Mouse (Mus musculus) neural tube, embryonic 12.5 days (tissue): ENCODE measurements at regions not wholly inside any gene's neighbourhood (a gene's known extent, or its start where the extent isn't known, plus 50 kb on each side); places are given as distances from the start of the nearest gene placed in this dataset.
A peak's percentile ranks its signal among the peaks of the same experiment; 100 is the strongest.

ENCODE experiments used
- ATAC-seq: fragments of 200-750 bp; cut with Nextera tagmentation; 2 replicates; pipeline ENCODE4 v1.8.0; 2017; ENCODE audit warnings: low read depth, mild to moderate bottlenecking, moderate TSS enrichment, moderate library complexity; ENCODE audit not compliant: low FRiP score
- H3K27ac ChIP-seq: fragments of 300-500 bp; sonication (generic); 2 replicates; pipeline ENCODE4 v1.5.1; 2016
- H3K27me3 ChIP-seq: fragments of 300-500 bp; sonication (generic); replicated peaks from 2 replicates; pipeline ENCODE4 v1.6.1; 2016; ENCODE audit warnings: mild to moderate bottlenecking
- H3K36me3 ChIP-seq: fragments of 300-500 bp; sonication (generic); 2 replicates; pipeline ENCODE4 v1.6.1; 2016; ENCODE audit warnings: mild to moderate bottlenecking
- H3K4me1 ChIP-seq: fragments of 300-500 bp; sonication (generic); 2 replicates; pipeline ENCODE4 v1.6.1; 2016
- H3K4me2 ChIP-seq: fragments of 300-500 bp; sonication (generic); replicated peaks from 2 replicates; pipeline ENCODE4 v1.6.1; 2016; ENCODE audit warnings: mild to moderate bottlenecking
- H3K4me3 ChIP-seq: fragments of 300-500 bp; sonication (generic); 2 replicates; pipeline ENCODE4 v1.5.1; 2016
- H3K9ac ChIP-seq: fragments of 300-500 bp; sonication (generic); 2 replicates; pipeline ENCODE4 v1.6.1; 2016; ENCODE audit warnings: mild to moderate bottlenecking
- H3K9me3 ChIP-seq: fragments of 300-500 bp; sonication (generic); 2 replicates; pipeline ENCODE4 v1.6.1; 2016; ENCODE audit warnings: mild to moderate bottlenecking
- WGBS: fragments of 180-500 bp; shearing (Covaris S2); methylation state at CpG from one replicate; pipeline ENCODE4 v1.1.7; 2016; 5-methylcytosine and 5-hydroxymethylcytosine counted together

DNA sequence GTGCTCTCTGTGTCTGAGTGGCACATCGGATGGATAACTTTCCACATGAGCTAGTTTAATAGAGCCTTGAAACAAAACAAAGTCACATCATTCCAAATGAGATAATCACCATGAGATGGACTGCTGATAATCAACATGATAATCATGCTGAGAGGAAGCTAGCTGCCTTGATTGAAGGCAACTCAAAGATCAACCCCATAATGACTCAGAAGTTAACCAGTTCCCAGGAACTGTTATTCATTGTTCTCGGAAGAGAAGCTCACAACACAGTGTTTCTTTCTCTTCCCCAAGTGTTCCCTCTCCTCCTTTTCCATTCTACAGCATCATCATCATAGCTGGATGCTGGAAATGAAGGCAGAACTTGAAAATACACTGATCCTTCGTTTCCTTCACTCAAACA is 674.9 kb upstream of the Adgra3 start:
- no peaks in the 10 kb centered on the region for H3K9me3 ChIP-seq
- no peak for ATAC-seq
- 69% methylated on average over 3 of the region's 3 CpGs for WGBS
- H3K4me1 ChIP-seq: no peaks in the 10 kb centered on the region
- H3K4me2 ChIP-seq: no peak overlapping the region
- H3K27me3 ChIP-seq: no peaks in the 10 kb centered on the region
- no peaks in the 10 kb centered on the region for H3K36me3 ChIP-seq
- no peak overlapping the region for H3K9ac ChIP-seq
- no peak overlapping the region for H3K4me3 ChIP-seq
- H3K27ac ChIP-seq: no peak overlapping the region

DNA sequence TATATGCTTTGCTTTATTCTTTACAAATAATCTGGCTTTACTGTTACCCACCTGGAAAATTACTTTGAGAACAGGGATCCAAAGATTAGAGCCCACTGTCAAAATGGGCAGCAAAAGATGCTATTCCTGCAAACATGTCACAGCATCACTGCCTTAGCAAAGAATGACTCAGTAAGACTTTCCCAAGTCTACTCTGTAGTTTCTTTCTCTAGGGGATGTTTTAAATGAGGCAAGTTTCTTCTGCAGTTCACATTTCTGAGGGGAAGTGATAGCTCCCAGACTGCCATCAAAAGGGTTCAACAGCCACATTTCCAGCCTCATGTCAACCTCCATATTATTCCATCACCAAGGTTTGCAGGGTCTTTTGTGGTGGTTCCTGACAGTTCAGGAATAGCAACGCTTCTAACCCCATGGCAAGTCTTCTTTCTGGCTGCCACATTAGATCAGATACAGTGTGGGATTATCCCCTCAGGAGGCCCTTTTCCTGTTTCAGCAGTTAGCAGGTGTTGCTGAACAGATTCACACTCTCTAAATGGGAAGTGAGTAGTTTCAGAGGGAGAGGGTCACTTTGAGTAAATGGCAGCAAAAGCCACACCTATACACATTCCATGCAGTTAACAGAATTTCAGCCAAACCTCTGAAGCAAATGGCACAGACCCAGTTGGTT is 669.7 kb upstream of the Adgra3 start:
- no peaks in the 10 kb centered on the region for H3K27me3 ChIP-seq
- H3K4me1 ChIP-seq: no peaks in the 10 kb centered on the region
- H3K4me3 ChIP-seq: no peak overlapping the region
- WGBS: 67% methylated on average over 1 of the region's 1 CpGs
- H3K27ac ChIP-seq: no peak overlapping the region
- H3K4me2 ChIP-seq: no peak overlapping the region
- H3K9ac ChIP-seq: no peak overlapping the region
- no peaks in the 10 kb centered on the region for H3K9me3 ChIP-seq
- no peaks in the 10 kb centered on the region for H3K36me3 ChIP-seq
- ATAC-seq: no peak

DNA sequence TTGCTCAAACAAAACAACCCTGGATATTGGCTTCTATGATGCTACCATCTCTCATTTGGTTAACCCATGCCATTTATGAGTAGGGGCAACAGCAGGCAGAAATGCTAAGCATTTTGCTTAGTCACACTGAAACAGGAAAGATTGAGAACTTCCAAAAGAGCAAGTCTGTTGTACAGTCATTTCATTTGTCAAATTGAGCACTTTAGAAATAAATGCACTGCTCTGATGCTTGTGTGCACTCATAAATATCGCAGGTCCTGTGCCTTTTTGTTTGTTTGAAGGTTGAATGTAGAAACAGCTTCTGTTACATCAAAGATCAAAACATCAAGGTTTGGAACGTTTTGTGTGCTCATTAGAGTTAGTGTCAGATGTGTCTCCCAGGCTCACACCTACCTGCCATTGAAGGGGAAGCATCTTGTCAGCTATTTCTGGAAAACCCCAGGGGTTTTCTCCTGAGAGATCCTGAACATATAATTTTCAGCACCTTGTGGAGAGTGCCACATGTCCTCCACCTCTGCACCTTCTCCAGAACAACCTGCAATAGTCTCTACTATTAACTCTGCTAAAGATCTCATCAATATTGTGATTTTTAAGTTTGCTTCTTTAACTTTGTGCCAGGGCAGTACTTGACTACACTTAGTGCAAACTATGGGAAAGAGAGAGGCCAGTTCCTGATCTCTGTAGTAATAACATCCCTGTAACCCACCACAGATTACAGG is 648.3 kb upstream of the Adgra3 start:
- H3K9ac ChIP-seq: no peak overlapping the region
- 66% methylated on average over 2 of the region's 2 CpGs for WGBS
- H3K4me1 ChIP-seq: no peaks in the 10 kb centered on the region
- H3K27me3 ChIP-seq: no peaks in the 10 kb centered on the region
- no peaks in the 10 kb centered on the region for H3K36me3 ChIP-seq
- H3K4me3 ChIP-seq: no peak overlapping the region
- no peak overlapping the region for H3K27ac ChIP-seq
- H3K9me3 ChIP-seq: no peaks in the 10 kb centered on the region
- no peak overlapping the region for H3K4me2 ChIP-seq
- no peak for ATAC-seq

DNA sequence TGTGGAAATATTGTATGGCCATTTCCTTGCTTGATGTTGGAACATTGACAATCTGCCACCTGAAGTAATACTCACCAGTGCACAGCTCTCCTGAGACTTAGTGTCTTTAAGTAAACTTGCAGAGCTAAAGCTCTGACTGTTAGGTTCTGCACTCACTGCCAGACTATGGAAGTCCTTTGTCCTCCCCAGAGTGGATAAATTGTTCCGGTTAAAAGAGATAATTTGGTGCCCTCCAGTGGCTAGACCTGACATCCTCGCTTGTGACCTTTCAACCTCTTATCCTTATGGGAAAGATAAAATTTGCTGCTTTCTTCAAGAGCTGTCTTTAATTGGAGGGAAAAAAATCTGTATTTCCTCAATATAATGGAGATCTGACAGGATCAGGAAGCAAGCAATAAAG is 639.3 kb upstream of the Adgra3 start:
- no peak overlapping the region for H3K27ac ChIP-seq
- H3K9ac ChIP-seq: no peak overlapping the region
- no peaks in the 10 kb centered on the region for H3K4me1 ChIP-seq
- peak; percentile 81 for ATAC-seq
- no peaks in the 10 kb centered on the region for H3K36me3 ChIP-seq
- no peak overlapping the region for H3K4me2 ChIP-seq
- H3K9me3 ChIP-seq: no peaks in the 10 kb centered on the region
- no peak overlapping the region for H3K4me3 ChIP-seq
- 10% methylated on average over 2 of the region's 2 CpGs for WGBS
- no peaks in the 10 kb centered on the region for H3K27me3 ChIP-seq

DNA sequence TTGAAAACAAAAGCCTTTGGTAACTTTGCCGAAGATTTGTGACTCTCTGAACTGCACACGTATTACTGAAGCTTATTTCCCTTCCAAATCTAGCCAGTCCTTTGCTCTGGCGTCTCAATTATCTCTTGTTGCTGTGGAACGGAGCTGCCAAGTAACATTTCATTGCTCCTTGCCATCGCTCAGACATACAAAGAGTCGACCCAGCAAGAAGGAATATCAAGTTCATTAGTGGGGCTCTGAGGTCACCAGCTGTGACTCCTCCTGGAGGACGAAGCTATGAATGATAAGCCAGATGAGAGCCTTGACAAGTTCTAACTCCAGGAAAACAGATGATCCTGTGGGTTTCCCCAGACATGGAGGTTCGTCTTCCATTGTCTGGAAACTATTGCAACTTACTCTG is 638.8 kb upstream of the Adgra3 start:
- H3K4me3 ChIP-seq: no peak overlapping the region
- no peaks in the 10 kb centered on the region for H3K4me1 ChIP-seq
- H3K27me3 ChIP-seq: no peaks in the 10 kb centered on the region
- peak; percentile 76 for ATAC-seq
- 0 out of 2 replicates have a peak overlapping the region, but pooled peaks have one; percentile 0 for H3K4me2 ChIP-seq
- 25% methylated on average over 8 of the region's 8 CpGs for WGBS
- H3K27ac ChIP-seq: no peak overlapping the region
- H3K9me3 ChIP-seq: no peaks in the 10 kb centered on the region
- H3K36me3 ChIP-seq: no peaks in the 10 kb centered on the region
- no peak overlapping the region for H3K9ac ChIP-seq

DNA sequence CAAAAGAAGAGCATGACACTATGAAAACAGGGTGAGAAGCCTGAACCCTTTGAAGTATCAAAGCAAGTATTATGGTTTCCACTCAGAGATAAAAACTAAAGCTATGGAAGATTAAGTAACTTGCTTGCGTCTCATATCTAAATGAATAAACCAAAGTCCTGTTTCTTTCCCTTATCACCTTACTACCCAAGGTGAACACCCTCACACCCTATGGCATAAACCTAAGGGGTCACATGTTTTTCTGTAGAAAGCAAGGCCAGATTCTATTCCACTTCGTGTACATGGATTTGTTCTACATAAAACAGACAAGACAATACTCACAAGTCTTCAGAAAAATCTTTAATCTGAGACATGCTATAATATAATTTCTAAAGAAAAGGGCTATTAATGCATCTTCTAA is 629.6 kb upstream of the Adgra3 start:
- WGBS: 73% methylated on average over 2 of the region's 2 CpGs
- ATAC-seq: no peak
- H3K9me3 ChIP-seq: no peaks in the 10 kb centered on the region
- H3K4me1 ChIP-seq: no peaks in the 10 kb centered on the region
- H3K36me3 ChIP-seq: no peaks in the 10 kb centered on the region
- no peak overlapping the region for H3K9ac ChIP-seq
- H3K4me3 ChIP-seq: no peak overlapping the region
- H3K4me2 ChIP-seq: no peak overlapping the region
- H3K27me3 ChIP-seq: no peaks in the 10 kb centered on the region
- no peak overlapping the region for H3K27ac ChIP-seq

DNA sequence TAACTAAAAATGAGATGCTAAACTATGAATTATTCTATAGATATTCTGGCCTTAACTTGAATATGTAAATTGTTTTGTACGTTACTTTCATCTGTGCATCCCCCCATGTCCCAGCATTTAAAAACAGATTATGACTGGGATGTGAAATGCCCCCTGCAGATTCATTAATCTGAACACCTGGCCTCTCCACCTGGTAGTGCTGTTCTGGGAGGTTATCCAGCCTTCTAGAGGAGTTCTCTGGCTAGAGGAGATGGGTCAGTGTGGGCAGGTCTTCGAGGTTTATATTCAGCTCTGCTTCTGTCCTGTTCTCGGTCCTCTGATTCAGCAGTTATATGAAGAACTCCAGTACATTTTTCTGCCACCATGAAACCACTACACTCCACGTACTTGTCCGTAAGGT is 625.2 kb upstream of the Adgra3 start:
- Histone ChIP-seq H3K27ac (no peak overlapping the region), H3K9me3 (no peaks in the 10 kb centered on the region), H3K9ac (no peak overlapping the region), H3K27me3 (no peaks in the 10 kb centered on the region), H3K4me1 (no peaks in the 10 kb centered on the region), H3K36me3 (no peaks in the 10 kb centered on the region), H3K4me3 (no peak overlapping the region), H3K4me2 (no peak overlapping the region)
- 88% methylated on average over 5 of the region's 5 CpGs for WGBS
- ATAC-seq: no peak

DNA sequence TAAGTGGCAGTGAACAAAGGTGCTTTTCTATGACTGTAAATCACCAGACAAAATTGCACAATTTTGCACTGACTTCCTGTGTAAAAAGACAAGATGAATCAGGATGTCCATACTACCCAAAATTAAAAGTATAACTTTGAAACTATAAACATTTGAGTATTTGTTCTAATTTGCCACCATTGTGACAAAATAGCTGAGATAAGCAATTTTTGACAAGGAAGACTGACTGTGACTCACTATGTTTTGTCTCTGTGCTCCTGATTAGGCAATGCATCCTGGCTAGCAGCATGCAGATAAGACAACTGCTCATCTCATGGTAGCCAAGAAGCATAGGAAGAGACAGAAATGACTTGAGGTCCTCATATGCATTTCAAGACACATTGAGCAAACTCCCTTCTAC is 577.7 kb upstream of the Adgra3 start:
- H3K36me3 ChIP-seq: no peaks in the 10 kb centered on the region
- no peak for ATAC-seq
- H3K4me3 ChIP-seq: no peak overlapping the region
- H3K27ac ChIP-seq: no peak overlapping the region
- no peak overlapping the region for H3K9ac ChIP-seq
- no peaks in the 10 kb centered on the region for H3K9me3 ChIP-seq
- no peaks in the 10 kb centered on the region for H3K27me3 ChIP-seq
- H3K4me1 ChIP-seq: no peaks in the 10 kb centered on the region
- H3K4me2 ChIP-seq: no peak overlapping the region

DNA sequence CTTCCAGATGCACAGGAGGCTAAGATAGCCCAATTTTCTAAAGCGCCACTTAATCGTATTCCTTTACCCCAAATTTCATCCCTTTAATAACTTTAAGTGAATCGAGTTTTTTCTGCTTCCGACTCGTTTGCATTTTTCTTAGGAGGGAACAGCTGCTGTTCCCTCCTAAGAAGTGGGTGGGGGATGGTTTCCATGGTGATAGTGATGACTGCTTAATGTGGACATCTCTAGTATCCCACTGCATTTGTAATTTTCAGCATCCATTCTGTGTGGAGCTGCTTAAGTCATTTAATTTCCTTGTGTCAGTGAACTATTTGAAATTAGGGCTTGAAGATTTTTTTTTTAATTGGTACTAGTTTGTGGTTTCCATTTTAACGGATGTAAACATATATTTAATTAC is 567.8 kb upstream of the Adgra3 start:
- Histone ChIP-seq H3K4me3 (no peak overlapping the region), H3K27me3 (no peaks in the 10 kb centered on the region), H3K4me1 (no peaks in the 10 kb centered on the region), H3K9me3 (no peaks in the 10 kb centered on the region), H3K27ac (no peak overlapping the region), H3K4me2 (no peak overlapping the region), H3K36me3 (no peaks in the 10 kb centered on the region), H3K9ac (no peak overlapping the region)
- 70% methylated on average over 6 of the region's 6 CpGs for WGBS
- ATAC-seq: peak; percentile 61; the same call in 1 of the 2 replicates

DNA sequence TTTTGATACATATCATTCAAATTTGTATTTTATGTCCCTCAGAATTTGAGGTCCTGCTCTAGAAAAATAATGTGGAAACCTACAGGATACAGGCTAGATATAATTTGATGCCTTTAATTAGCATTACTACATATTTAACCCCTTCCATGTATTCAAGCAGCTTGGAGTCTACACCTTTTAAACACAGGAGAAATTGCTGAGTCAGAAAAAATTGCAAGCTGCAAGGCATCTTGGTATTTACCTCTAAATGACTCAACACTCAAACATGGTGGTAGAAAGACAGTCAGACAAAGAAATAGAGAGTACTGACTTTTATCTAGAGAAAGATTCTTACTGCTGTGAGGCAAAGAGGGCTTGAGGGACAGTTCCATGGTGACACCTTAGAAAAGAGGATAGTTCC is 565.4 kb upstream of the Adgra3 start:
- H3K36me3 ChIP-seq: no peaks in the 10 kb centered on the region
- H3K9me3 ChIP-seq: no peaks in the 10 kb centered on the region
- H3K4me2 ChIP-seq: no peak overlapping the region
- ATAC-seq: no peak
- no peak overlapping the region for H3K4me3 ChIP-seq
- H3K27me3 ChIP-seq: no peaks in the 10 kb centered on the region
- H3K4me1 ChIP-seq: no peaks in the 10 kb centered on the region
- no peak overlapping the region for H3K27ac ChIP-seq
- H3K9ac ChIP-seq: no peak overlapping the region
